Mouse (Mus musculus): ENCODE measurements around the gene Colq. TPM values are rescaled to one million over a fixed set of nuclear protein-coding genes. Genes with fewer than 3 reads are reported as not detected.

The Colq gene
- polyA plus RNA-seq, 1 experiment = 108 TPM

DNA sequence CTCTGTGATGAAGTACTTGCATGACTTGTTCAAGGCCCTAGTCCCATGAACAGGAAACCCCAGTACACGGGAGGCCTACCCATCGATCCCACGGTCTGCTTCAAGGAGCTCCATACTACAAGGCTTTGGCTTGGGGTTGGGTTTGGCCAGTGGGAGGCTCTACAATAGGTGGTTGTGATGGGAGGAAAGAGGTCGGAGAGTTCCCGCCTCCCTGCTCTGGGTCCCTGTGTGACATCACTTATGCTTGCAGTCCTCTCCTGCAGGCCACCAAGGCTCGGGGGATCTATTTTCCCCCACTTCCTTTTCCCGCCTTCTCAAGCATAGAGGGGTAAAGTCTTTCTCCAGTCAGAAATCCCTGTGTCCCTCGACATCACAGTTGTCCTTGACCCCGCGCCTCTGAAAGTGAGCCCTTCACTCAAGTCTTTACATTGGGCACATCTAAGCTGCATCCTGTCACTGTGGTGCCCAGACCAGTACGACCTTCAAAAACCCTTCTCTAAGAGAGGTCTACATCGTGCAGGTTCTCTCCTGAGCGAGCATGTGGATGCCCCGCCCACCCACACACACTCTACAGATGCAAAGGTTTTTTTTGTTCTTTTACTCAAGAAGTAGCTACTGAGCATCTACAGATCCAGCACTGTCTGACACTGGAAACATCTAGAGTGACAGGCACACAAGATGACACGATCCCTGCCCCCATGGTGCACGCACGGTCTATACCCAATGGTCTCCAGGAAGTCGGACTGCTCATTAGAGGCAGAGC, 16.1 kb downstream of the Colq start:
- no peak overlapping the region for H3K4me3 ChIP-seq (ENCODE audit: control insufficient read depth, low read depth, low read length)
- H3K36me3 ChIP-seq (ENCODE audit: control insufficient read depth, insufficient read depth, low read length) = no peaks in the 10 kb centered on the region
- H3K4me1 ChIP-seq (ENCODE audit: control insufficient read depth, insufficient read depth, low read length) = no peaks in the 10 kb centered on the region
- TF ChIP-seq POLR2A (IDR thresholded peaks at IDR 0.05; ENCODE audit: control insufficient read depth, low read depth, low read length) (no peak), CTCF (IDR thresholded peaks at IDR 0.05; ENCODE audit: control insufficient read depth, insufficient read depth, insufficient replicate concordance, low read depth, low read length) (no peak)
- H3K27ac ChIP-seq (ENCODE audit: control insufficient read depth, insufficient read depth, low read depth, low read length) = no peak overlapping the region
- no peaks in the 10 kb centered on the region for H3K27me3 ChIP-seq (ENCODE audit: control insufficient read depth, insufficient read depth, low read length)

GRCm38 (mm10) chr14:31572561-31573175, 18.5 kb downstream of the Colq start:
- no peak for TF ChIP-seq POLR2A (IDR thresholded peaks at IDR 0.05; ENCODE audit: control insufficient read depth, low read depth, low read length)
- Histone ChIP-seq H3K27me3 (ENCODE audit: control insufficient read depth, insufficient read depth, low read length) (no peaks in the 10 kb centered on the region), H3K36me3 (ENCODE audit: control insufficient read depth, insufficient read depth, low read length) (no peaks in the 10 kb centered on the region), H3K4me1 (ENCODE audit: control insufficient read depth, insufficient read depth, low read length) (no peaks in the 10 kb centered on the region), H3K4me3 (ENCODE audit: control insufficient read depth, low read depth, low read length) (no peak overlapping the region), H3K27ac (ENCODE audit: control insufficient read depth, insufficient read depth, low read depth, low read length) (no peak overlapping the region)

- H3K4me3 ChIP-seq (ENCODE audit: control insufficient read depth, low read depth, low read length) = no peak overlapping the region
- H3K36me3 ChIP-seq (ENCODE audit: control insufficient read depth, insufficient read depth, low read length) = no peaks in the 10 kb centered on the region
- no peaks in the 10 kb centered on the region for H3K4me1 ChIP-seq (ENCODE audit: control insufficient read depth, insufficient read depth, low read length)
- H3K27me3 ChIP-seq (ENCODE audit: control insufficient read depth, insufficient read depth, low read length) = no peaks in the 10 kb centered on the region
- TF ChIP-seq CTCF (IDR thresholded peaks at IDR 0.05; ENCODE audit: control insufficient read depth, insufficient read depth, insufficient replicate concordance, low read depth, low read length) (no peak), POLR2A (IDR thresholded peaks at IDR 0.05; ENCODE audit: control insufficient read depth, low read depth, low read length) (no peak)
- H3K27ac ChIP-seq (ENCODE audit: control insufficient read depth, insufficient read depth, low read depth, low read length) = no peak overlapping the region
Measured at GRCm38 (mm10) chr14:31571419-31571818, 19.7 kb downstream of the Colq start.

DNA sequence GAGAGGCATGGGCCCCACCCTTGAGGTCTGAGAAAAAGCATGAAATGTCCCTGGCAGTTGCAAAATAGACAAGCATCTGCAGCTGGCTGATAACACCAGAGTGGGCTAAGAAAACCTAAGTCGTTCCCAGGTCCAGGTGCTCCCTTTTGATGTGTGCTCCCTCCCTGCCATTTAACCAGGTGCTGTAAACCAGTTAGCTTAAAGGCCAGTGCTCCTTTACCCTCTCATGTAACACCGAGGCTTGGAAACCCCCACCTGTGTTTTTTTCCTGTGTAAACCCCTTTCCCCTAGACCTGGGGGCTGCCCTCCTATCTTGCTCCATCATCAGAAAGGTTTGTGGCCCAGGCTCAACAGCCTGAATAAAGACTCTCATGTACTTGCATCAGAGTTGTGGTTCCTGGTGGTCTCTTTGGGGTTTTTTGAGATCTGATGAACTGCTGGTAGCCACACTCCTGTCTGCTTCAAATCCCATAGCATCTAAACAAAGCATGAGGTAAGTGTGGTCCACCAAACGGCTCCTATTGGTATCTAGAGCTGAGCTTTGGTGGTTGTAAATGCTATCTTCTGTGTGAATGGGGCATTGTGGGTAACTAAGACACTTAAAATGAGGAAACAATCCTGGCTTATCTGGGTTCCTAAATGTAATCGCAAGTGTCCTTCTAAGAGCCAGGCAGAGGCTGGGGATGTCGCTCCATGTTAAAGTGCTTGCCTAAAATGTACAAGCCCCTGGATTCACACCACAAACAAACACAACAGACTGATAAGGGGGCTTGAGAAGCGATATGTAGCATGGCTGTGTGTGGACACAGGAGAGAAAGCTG, 20.8 kb downstream of the Colq start:
- no peaks in the 10 kb centered on the region for H3K36me3 ChIP-seq (ENCODE audit: control insufficient read depth, insufficient read depth, low read length)
- H3K4me1 ChIP-seq (ENCODE audit: control insufficient read depth, insufficient read depth, low read length) = no peaks in the 10 kb centered on the region
- TF ChIP-seq CTCF (IDR thresholded peaks at IDR 0.05; ENCODE audit: control insufficient read depth, insufficient read depth, insufficient replicate concordance, low read depth, low read length) (no peak), POLR2A (IDR thresholded peaks at IDR 0.05; ENCODE audit: control insufficient read depth, low read depth, low read length) (no peak)
- H3K27ac ChIP-seq (ENCODE audit: control insufficient read depth, insufficient read depth, low read depth, low read length) = no peak overlapping the region
- H3K27me3 ChIP-seq (ENCODE audit: control insufficient read depth, insufficient read depth, low read length) = no peaks in the 10 kb centered on the region
- H3K4me3 ChIP-seq (ENCODE audit: control insufficient read depth, low read depth, low read length) = no peak overlapping the region

DNA sequence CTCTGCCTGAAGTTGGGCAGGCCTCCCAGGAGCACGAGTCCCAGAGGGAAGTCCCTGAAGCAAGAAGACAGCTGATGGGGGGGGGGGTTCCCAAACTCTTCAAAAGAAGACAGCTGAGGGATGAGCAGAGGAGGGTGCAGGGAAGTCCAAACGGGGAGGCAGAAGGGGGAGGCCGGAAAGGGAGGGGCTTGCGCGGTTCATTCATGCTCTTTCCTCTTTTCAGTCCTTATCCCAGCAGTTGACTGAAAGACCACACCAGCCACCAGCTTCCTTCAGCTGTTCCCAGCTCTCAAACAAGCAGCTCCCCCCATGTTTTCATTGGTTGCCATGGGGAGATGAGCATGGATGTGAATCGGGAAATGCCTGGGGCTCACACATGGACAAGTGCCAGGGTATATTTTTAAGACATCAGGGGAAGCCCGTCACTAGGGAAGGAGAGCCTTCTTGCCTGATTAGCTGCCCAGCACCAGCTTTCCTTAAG, 22.0 kb downstream of the Colq start:
- no peak overlapping the region for H3K4me3 ChIP-seq (ENCODE audit: control insufficient read depth, low read depth, low read length)
- no peak overlapping the region for H3K27ac ChIP-seq (ENCODE audit: control insufficient read depth, insufficient read depth, low read depth, low read length)
- TF ChIP-seq CTCF (IDR thresholded peaks at IDR 0.05; ENCODE audit: control insufficient read depth, insufficient read depth, insufficient replicate concordance, low read depth, low read length) = no peak
- TF ChIP-seq POLR2A (IDR thresholded peaks at IDR 0.05; ENCODE audit: control insufficient read depth, low read depth, low read length) = no peak
- H3K4me1 ChIP-seq (ENCODE audit: control insufficient read depth, insufficient read depth, low read length) = no peaks in the 10 kb centered on the region
- no peaks in the 10 kb centered on the region for H3K27me3 ChIP-seq (ENCODE audit: control insufficient read depth, insufficient read depth, low read length)
- H3K36me3 ChIP-seq (ENCODE audit: control insufficient read depth, insufficient read depth, low read length) = no peaks in the 10 kb centered on the region

DNA sequence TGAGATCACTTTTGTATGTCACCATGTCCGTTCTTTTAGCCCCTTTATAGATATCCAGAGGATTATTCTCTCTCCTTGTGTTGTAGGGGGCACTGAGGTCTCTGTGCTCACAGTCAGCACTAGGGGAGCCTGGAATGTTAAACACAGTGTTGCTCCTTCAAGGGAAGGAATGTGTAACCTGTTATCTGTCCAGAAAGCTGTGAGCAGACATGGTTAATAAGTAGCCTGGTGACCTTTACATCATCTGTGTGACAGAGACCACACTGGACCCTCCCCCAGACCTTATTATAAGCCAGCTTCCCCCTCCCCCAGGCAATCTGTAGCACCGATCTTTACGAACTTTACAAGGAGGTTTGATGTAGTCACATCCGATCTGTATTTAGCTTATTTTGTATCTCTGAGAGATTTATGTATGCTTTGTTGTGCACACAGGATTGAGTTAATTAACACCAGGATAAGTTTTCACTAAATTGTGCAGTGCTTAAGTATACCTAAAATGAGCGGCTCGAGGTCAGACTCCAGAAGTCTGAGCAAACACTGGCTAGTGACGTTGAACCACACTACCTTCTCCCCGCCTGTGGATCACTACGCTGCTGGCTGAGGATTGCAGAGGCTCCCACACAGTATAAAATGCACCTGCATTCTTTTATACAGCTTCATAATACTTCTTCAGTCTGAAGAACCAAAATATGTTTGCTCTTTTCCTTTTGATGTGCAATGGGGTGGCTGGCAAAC, 25.5 kb downstream of the Colq start:
- Histone ChIP-seq H3K4me3 (ENCODE audit: control insufficient read depth, low read depth, low read length) (no peak overlapping the region), H3K27me3 (ENCODE audit: control insufficient read depth, insufficient read depth, low read length) (no peaks in the 10 kb centered on the region), H3K4me1 (ENCODE audit: control insufficient read depth, insufficient read depth, low read length) (no peaks in the 10 kb centered on the region), H3K36me3 (ENCODE audit: control insufficient read depth, insufficient read depth, low read length) (no peaks in the 10 kb centered on the region), H3K27ac (ENCODE audit: control insufficient read depth, insufficient read depth, low read depth, low read length) (no peak overlapping the region)
- TF ChIP-seq POLR2A (IDR thresholded peaks at IDR 0.05; ENCODE audit: control insufficient read depth, low read depth, low read length) (no peak), CTCF (IDR thresholded peaks at IDR 0.05; ENCODE audit: control insufficient read depth, insufficient read depth, insufficient replicate concordance, low read depth, low read length) (no peak)

All from testis, adult 2 months (tissue).